Mouse (Mus musculus) fibroblast of lung, adult 2 months (primary cell): ENCODE data around the gene Ugt1a6a.
"Not testable (repeated sequence)": the region's sequence is repeated elsewhere in the genome, so short reads cannot be mapped to it uniquely, and the experiment has no call there.

ENCODE experiments used
- DNase-seq: peaks from one replicate; pipeline ENCODE4 v3.0.0-alpha.2; 2011; ENCODE audit warnings: low read depth

Ugt1a6a gene

DNA sequence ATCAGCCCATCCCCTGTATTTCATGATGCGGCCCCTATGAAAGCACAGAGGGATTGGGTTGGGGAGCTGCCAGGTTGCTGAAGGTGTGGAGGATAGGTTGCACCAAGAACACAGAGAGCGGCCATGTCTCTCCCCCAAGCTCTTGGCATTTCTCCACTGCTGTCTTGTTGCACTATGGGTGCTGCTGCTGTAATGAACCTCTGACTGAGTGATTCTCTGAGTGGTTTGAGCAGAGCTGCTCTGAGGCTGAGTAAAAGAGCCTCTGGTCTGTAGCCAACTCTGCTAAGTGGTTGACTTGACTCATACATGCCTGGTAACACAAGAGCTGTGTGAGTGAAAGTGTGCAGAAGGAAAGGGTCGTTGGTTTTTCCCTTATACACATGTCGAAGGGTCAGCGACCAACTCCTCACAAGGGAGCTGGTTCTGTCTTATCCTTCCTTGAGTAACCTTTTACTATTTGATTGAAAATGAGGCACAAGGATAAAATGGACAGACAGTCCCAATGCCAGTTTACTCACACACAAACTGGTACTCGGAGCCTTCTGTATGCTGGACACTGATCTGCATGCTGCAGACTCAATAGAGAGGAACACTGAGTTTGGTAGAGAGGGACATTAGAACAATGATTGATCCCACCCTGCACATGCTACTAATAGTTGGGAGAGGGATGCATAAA, 758 bp downstream of the Ugt1a6a start:
- DNase-seq = not testable (repeated sequence)

DNA sequence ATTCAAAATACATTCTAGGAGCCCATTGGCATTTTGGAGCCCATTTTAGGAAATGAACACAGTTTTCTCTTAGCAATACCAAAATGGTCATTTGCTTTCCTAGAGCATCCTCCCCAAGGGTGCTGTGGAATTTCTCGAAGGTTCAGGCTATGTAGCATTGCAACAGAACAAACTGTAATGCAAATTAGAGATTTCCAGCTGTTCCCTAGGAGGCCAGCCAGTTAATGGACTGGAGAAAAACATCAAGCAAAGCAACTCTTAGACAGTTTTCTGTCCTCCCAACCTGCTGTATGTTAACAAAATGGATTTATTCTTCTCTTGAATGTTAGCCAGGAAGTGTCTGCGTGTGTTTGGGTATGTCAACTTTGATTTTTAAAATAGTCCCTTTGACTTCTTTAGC, 2.0 kb downstream of the Ugt1a6a start:
- no peak for DNase-seq

DNA sequence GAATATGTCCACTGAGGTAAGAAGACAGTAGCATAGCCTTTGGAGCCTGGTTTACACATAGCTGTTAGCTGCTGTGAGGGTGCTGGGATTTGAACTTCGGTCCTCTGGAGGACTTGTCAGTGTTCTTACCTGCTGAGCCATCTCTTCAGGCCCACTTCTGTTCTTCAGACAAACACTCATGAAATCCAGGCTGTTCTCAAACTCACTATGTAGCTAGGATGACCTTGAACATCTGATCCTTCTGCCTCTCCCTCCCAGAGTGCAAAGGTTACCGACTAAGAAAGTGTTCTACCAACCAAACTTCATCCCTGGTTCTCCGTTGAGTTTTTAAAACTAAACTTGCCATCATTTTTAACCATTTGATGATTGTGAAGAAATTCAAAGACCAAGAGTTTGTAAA, 2.7 kb downstream of the Ugt1a6a start:
- no peak for DNase-seq

DNA sequence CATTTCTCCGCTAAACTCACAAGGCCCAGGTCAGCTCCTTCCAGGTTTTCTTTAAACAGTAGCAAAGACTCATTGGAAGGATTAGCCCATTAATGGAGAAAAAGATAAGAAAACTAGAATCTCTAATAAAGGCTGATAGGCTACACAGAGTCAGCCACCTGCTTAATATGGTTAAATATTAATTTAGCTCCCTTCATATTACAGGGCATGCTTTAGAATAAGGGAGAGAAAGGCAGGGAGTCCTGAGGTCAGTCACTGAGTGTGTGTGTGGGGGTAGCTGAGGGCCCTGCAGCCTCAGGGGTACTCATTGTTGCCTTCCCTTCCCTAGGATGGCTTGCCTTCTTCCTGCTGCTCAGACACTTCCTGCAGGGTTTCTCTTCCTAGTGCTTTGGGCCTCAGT, 3.5 kb downstream of the Ugt1a6a start:
- no peak for DNase-seq

DNA sequence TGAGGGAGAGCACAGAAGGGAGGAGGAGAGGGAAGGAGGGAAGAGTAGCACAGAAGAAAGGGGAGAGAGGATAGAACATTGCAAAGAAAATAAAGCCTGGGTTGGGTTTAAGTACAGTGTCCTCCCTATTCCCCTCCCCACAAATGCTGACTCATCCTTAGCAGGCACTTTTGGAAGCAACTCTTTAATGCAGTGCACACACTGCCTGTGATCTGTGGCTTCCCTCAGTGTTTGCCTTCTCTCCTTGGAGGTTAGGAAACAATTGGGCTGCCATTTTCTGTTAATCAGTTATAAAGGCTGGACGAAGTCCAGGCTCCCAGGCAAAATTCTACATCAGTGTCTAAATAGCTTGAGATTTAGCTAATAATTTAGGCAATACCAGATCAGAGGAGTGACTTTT, 5.9 kb downstream of the Ugt1a6a start:
- DNase-seq = not testable (repeated sequence)

GRCm38 (mm10) chr1:88143966-88144675, 9.5 kb downstream of the Ugt1a6a start:
- DNase-seq = not testable (repeated sequence)

GRCm38 (mm10) chr1:88145278-88145677, 10.7 kb downstream of the Ugt1a6a start:
- not testable (repeated sequence) for DNase-seq

- not testable (repeated sequence) for DNase-seq
These were observed 15.5 kb downstream of the Ugt1a6a start for GRCm38 (mm10) chr1:88150133-88150532.

DNA sequence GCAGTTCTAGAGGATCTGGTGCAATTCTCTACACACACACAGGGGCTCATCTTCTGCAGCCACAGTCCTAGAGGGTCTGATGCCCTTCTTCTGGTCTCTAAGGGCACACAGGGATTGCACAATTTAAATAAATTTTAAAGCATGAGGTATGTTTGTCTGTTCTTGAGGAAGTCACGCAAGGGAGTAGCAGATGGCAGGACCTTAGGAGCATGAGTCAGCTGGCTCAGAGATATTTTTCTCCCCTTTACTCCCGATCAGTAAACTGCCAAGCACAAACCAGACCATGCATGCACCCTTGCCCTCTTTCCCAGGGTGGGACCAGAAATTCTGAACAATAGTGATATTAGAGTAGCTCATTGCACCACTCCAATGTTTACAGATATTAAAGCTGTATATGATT, 23.8 kb downstream of the Ugt1a6a start:
- DNase-seq = no peak

- DNase-seq = no peak
These were observed 31.1 kb downstream of the Ugt1a6a start, which contains the start of gene Ugt1a5 for GRCm38 (mm10) chr1:88165711-88166110. Gene Ugt1a5 (plus strand): TSS chr1:88166012.

- not testable (repeated sequence) for DNase-seq
These were observed 37.6 kb downstream of the Ugt1a6a start for GRCm38 (mm10) chr1:88172190-88172589.

- DNase-seq = no peak
These were observed 45.0 kb downstream of the Ugt1a6a start for GRCm38 (mm10) chr1:88179657-88180056.

GRCm38 (mm10) chr1:88186325-88186935, 51.8 kb downstream of the Ugt1a6a start:
- no peak for DNase-seq

GRCm38 (mm10) chr1:88192136-88192535, 57.5 kb downstream of the Ugt1a6a start:
- no peak for DNase-seq

DNA sequence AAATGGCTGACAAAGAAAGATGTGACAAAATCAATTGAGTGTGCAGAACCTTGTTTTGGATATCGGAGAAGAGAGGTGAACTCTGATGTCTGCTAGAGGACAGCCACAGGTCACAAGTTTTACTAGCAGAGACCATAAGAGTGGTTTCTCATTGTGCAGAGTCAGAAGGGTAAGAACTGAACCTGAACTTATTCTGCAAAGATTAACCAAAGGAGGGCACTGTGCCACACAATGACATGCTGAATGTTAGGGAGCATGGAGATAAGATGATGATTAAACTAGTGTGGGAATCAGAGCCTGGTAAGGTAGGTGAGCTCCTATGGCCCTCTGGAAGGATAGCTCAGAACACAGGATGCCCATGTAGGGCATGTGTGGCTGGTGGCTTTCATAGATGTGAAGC, 61.1 kb downstream of the Ugt1a6a start:
- DNase-seq = no peak

DNA sequence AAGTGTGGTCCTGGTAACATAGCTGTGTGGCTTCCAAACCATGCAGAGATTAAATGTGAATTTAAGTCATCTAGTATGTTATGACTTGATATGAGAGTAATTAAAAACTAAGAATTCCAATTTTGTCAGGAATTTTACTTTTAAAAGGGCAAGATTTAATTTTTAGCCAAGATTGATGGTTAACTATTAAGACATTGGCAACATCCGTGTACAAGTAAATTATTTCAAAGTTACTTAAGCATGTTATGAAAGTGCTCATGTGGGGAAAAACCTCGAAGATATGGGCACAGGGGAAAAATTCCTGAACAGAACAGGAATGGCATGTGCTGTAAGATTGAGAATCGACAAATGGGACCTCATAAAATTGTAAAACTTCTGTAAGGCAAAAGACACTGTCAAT, 62.8 kb downstream of the Ugt1a6a start:
- DNase-seq = no peak

DNA sequence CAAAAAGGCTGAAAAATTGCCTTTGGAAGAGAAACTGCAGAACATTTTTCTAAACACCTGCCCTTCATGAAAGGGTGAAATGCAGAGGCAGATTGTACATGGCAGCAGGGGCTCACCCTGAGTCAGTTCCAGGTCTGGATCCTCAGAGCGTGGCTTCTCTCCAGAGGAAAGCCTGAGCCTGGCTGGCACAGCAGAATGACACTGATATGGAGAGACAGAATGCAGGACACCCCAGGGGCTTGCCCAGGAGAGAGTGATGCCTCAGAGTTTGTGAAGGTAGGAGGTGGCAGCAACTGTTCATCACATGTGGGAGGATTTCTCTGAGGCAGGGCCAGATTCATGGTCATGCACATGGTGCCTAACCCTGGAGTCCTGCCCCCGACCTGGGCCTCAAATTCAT, 65.4 kb downstream of the Ugt1a6a start:
- no peak for DNase-seq

DNA sequence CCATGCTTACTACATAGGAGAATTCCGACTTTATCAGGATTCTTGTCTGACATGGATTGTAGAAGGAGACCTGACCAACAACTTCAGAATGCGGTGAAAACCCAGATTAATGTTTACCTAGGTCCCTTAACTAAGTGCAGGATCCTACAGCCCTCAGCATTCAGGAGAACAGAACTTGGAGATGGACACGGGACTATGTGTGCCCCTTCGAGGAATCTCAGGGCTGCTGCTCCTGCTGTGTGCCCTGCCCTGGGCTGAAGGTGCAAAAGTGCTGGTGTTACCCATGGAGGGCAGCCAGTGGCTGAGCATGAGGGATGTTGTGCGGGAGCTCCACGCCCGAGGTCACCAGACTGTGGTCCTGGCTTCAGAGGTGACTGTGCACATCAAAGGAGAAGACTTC, 65.8 kb downstream of the Ugt1a6a start, which contains the start of gene Ugt1a2:
TSS of gene Ugt1a2 (plus strand) at position 146 of the 400 bp plus-strand sequence.
- DNase-seq = no peak

- no peak for DNase-seq
These were observed 70.8 kb downstream of the Ugt1a6a start, which contains the start of gene Dnajb3 for GRCm38 (mm10) chr1:88205294-88205922. Gene Dnajb3 (minus strand): TSS chr1:88205782.

DNA sequence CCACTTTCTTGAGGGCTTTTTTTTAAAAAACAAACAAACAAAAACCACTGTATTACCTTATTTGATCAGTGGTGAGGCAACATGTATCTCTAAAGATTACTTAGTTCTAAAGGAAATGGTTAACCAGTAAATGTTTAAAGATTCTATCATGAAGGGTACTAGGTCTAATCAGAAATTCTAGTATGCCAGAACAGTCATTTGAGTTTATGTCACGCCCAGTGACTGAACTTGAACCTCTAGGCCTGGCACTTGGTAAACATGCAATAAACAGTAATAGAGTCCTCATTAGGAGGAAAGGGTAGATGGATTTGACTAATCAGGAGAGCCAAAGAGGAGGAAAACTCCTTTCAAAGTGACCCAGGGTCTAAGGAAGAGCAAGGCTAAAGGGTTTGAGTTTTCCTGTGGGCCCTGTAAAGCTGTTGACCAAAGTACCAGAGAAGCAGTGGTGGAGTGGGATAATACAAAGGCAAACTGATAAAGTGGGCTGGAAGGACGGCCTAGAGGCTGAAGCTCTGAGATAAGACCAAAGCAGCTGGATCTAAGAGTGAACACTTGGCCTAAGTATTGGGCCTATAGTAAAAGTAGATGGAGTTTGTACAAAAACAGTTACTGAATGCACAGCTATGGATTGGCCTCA, 72.4 kb downstream of the Ugt1a6a start:
- DNase-seq = no peak

DNA sequence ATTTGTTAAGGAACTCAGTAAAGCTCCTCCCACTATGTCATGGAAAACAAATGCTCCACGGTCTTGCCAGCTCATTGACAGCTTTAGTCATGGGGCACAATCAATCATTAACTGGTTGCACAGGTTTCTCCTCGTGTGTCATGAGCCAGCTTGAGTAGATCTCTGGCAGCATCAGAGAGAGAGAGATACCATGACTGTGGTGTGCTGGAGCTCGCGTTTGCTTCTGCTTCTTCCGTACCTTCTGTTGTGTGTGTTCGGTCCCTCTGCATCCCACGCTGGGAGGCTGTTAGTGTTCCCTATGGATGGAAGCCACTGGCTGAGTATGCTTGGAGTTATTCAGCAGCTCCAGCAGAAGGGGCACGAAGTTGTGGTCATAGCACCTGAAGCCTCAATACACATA, 77.2 kb downstream of the Ugt1a6a start, which contains the start of gene Ugt1a1:
TSS of gene Ugt1a1 (plus strand) at position 148 of the 400 bp plus-strand sequence.
- no peak for DNase-seq
